10 mouse cellular contexts compared by ENCODE assay signal in the genomic region with DNA sequence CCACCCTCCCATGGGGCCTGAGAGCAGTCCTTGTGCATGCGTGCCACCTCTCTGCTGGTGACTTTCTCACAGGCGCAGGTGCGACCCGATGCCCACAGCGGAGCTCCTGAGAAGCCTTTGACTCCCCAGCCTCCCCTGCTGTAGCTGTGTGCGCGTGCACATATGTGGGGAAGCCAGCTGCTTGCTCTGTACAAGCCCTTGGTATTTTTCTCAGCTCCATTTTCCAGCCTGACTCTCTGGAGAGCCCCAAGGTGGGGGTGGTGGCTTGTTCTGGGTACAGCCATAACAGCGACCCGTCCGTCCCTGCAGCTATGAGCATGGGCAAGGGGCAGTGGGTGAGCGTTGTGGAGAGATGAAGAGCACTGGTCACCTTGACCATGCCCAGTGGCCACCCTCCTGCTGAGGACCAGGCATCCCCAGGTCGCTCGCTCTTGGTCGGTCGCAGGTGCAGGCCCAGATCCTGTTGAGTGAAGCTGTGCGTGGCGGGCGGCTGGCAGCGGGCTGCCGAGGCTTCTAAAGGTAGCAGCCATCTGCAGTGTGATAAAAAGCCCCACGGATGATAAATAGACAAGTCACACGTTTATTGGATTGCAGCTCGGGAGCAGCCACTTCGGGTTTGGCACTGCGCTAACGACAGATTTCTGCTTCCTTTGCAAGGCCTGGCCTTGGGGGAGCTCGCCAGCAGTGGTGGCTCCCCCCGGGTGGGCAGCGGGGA.
A peak's percentile ranks its signal among the peaks of the same experiment; 100 is the strongest.
DNase-seq lines count a peak whose midpoint lies in the region; ATAC-seq and TF ChIP-seq lines count a peak whose summit lies in the region.
"Had no signal": no experiment of that assay in that cellular context is flagged by ENCODE, and none has a peak within 500 bp of the region (broad histone marks: within the 10 kb centered on the region; RNA-seq: fewer than 3 reads in every experiment).

No protein-coding gene starts in this region.

- H3K36me3 ChIP-seq in heart, embryonic 13.5 days: no peaks in the 10 kb centered on the region
- H3K36me3 ChIP-seq in hindbrain, embryonic 13.5 days: no peaks in the 10 kb centered on the region
- no peaks in the 10 kb centered on the region for H3K36me3 ChIP-seq in midbrain, embryonic 13.5 days
- H3K36me3 ChIP-seq in thymus, adult 2 months (ENCODE audit: control insufficient read depth, insufficient read depth, low read length): no peaks in the 10 kb centered on the region
- H3K36me3 ChIP-seq in liver, embryonic 11.5 days (ENCODE audit: control insufficient read depth, insufficient read depth, low read length): no peaks in the 10 kb centered on the region
- H3K36me3 ChIP-seq: limb, embryonic 12.5 days had no signal

- ATAC-seq in heart, embryonic 13.5 days (ENCODE audit: extremely low read depth, insufficient number of reproducible peaks, low FRiP score, low TSS enrichment): no peak
- ATAC-seq in hindbrain, embryonic 13.5 days (ENCODE audit: low FRiP score): no peak
- ATAC-seq in midbrain, embryonic 13.5 days: no peak
- ATAC-seq in liver, embryonic 11.5 days (replicated peaks; ENCODE audit: low FRiP score): no peak
- ATAC-seq: CD4-positive, CD25-positive, alpha-beta regulatory T cell, adult 4 months had no signal

- H3K27me3 ChIP-seq in heart, embryonic 13.5 days (replicated peaks): peaks cover 16% of the 10 kb centered on the region; the same call in 1 of the 2 replicates
- peaks cover 14% of the 10 kb centered on the region; the same call in 1 of the 2 replicates for H3K27me3 ChIP-seq in hindbrain, embryonic 13.5 days
- H3K27me3 ChIP-seq in midbrain, embryonic 13.5 days: peaks cover 17% of the 10 kb centered on the region; the same call in 1 of the 2 replicates
- H3K27me3 ChIP-seq in thymus, adult 2 months (ENCODE audit: control insufficient read depth, insufficient read depth, low read length): no peaks in the 10 kb centered on the region
- peaks cover 4% of the 10 kb centered on the region; the same call in 1 of the 2 replicates for H3K27me3 ChIP-seq in liver, embryonic 11.5 days (replicated peaks; ENCODE audit: control insufficient read depth, insufficient read depth, low read length)

- no peak overlapping the region for H3K4me2 ChIP-seq in heart, embryonic 13.5 days
- no peak overlapping the region for H3K4me2 ChIP-seq in hindbrain, embryonic 13.5 days
- H3K4me2 ChIP-seq in midbrain, embryonic 13.5 days (replicated peaks): no peak overlapping the region
- no peak overlapping the region for H3K4me2 ChIP-seq in liver, embryonic 11.5 days
- H3K4me2 ChIP-seq: limb, embryonic 12.5 days had no signal

- no peak for TF ChIP-seq POLR2A in thymus, adult 2 months (IDR thresholded peaks at IDR 0.05; ENCODE audit: control insufficient read depth, extremely low read depth, insufficient read depth, low read length, poor library complexity)

- H3K4me1 ChIP-seq in heart, embryonic 13.5 days: peaks cover 62% of the 10 kb centered on the region
- peaks cover 100% of the 10 kb centered on the region for H3K4me1 ChIP-seq in hindbrain, embryonic 13.5 days (replicated peaks)
- H3K4me1 ChIP-seq in midbrain, embryonic 13.5 days (replicated peaks): peaks cover 100% of the 10 kb centered on the region
- peaks cover 51% of the 10 kb centered on the region for H3K4me1 ChIP-seq in thymus, adult 2 months (replicated peaks; ENCODE audit: control insufficient read depth, insufficient read depth, low read length)
- H3K4me1 ChIP-seq in liver, embryonic 11.5 days (replicated peaks; ENCODE audit: control insufficient read depth, insufficient read depth, low read length): peaks cover 59% of the 10 kb centered on the region

- WGBS in heart, embryonic 13.5 days: 73% methylated on average over 29 of the region's 29 CpGs
- 45% methylated on average over 29 of the region's 29 CpGs for WGBS in hindbrain, embryonic 13.5 days
- whole genome bisulfite sequencing in midbrain, embryonic 13.5 days: 64% methylated on average over 29 of the region's 29 CpGs
- WGBS in thymus, adult 2 months: 21% methylated on average over 29 of the region's 29 CpGs
- WGBS in liver, embryonic 11.5 days: 71% methylated on average over 29 of the region's 29 CpGs

- no peak for DNase-seq in heart, adult 9 months (ENCODE audit: low spot score in 2 of 2)
- peak; percentile 62 for DNase-seq in thymus, adult 2 months
- DNase-seq in liver, embryonic 11.5 days (ENCODE audit: low spot score): no peak
- DNase-seq in spleen, adult 12 weeks (ENCODE audit: low spot score): no peak
- DNase-seq in spleen, adult 18-20 months: no peak

- peak overlapping the region; percentile 33; the same call in 1 of the 2 replicates for H3K9ac ChIP-seq in heart, embryonic 13.5 days
- H3K9ac ChIP-seq in hindbrain, embryonic 13.5 days: peak overlapping the region; percentile 53
- 0 out of 2 replicates have a peak overlapping the region, but pooled peaks have one; percentile 41 for H3K9ac ChIP-seq in midbrain, embryonic 13.5 days (replicated peaks)
- no peak overlapping the region for H3K9ac ChIP-seq in liver, embryonic 11.5 days (ENCODE audit: low read depth, low read length)
- H3K9ac ChIP-seq: limb, embryonic 12.5 days had no signal

- H3K4me3 ChIP-seq in heart, embryonic 13.5 days: no peak overlapping the region
- H3K4me3 ChIP-seq in hindbrain, embryonic 13.5 days: no peak overlapping the region
- no peak overlapping the region for H3K4me3 ChIP-seq in midbrain, embryonic 13.5 days (replicated peaks)
- no peak overlapping the region for H3K4me3 ChIP-seq in thymus, adult 2 months (ENCODE audit: control insufficient read depth, insufficient read depth, low read length)
- no peak overlapping the region for H3K4me3 ChIP-seq in liver, embryonic 11.5 days (ENCODE audit: low read depth, low read length)
- H3K4me3 ChIP-seq: limb, embryonic 12.5 days had no signal

- no peak overlapping the region for H3K27ac ChIP-seq in heart, embryonic 13.5 days (replicated peaks)
- H3K27ac ChIP-seq in hindbrain, embryonic 13.5 days: peak overlapping the region; percentile 88
- H3K27ac ChIP-seq in midbrain, embryonic 13.5 days: peak overlapping the region; percentile 68
- H3K27ac ChIP-seq in thymus, adult 2 months (ENCODE audit: control insufficient read depth, insufficient read depth, low read length): peak overlapping the region; percentile 48; the same call in 1 of the 2 replicates
- H3K27ac ChIP-seq in liver, embryonic 11.5 days (ENCODE audit: low read depth, low read length): no peak overlapping the region
- H3K27ac ChIP-seq: limb, embryonic 12.5 days had no signal

- no peak for TF ChIP-seq CTCF in thymus, adult 2 months (IDR thresholded peaks at IDR 0.05; ENCODE audit: borderline replicate concordance, control insufficient read depth, extremely low read depth, insufficient read depth, low read length, poor library complexity)

- no peaks in the 10 kb centered on the region for H3K9me3 ChIP-seq in heart, embryonic 13.5 days
- H3K9me3 ChIP-seq in hindbrain, embryonic 13.5 days: no peaks in the 10 kb centered on the region
- no peaks in the 10 kb centered on the region for H3K9me3 ChIP-seq in midbrain, embryonic 13.5 days
- H3K9me3 ChIP-seq in liver, embryonic 11.5 days (ENCODE audit: control insufficient read depth, low read length): no peaks in the 10 kb centered on the region
- H3K9me3 ChIP-seq: limb, embryonic 12.5 days had no signal

Comparison
In these comparisons a context has a peak if more than half of its experiments do, and no peak if none do; other contexts are left out.
1. H3K27ac ChIP-seq: peak in hindbrain, embryonic 13.5 days (single experiment), midbrain, embryonic 13.5 days (single experiment) and thymus, adult 2 months (single experiment); none in heart, embryonic 13.5 days (single experiment) and liver, embryonic 11.5 days (single experiment).